In the genomic region with DNA sequence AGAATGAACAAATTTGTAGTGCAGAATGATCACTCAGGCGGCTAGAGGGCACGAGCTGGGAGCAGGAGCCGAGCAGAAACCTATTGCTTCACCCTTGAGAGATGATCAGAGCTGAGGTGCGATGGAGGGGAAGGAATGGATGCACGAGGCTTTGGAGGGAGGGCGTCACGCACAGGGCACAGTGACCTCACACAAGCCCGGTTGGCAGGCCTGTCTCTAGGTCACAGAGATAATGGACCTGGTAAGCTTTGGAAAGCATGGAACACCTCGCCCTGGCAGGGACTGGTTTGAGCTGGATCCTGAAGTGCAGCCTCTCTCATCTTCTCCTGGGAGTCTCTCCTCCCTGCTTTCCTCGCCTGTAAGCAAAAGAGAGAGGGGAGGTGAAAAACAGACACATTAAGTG, we compare ENCODE assay signal across 8 mouse cellular contexts.
DNase-seq lines count a peak whose midpoint lies in the region; ATAC-seq lines count a peak whose summit lies in the region.

No protein-coding gene starts in this region.

- H3K4me1 ChIP-seq in stomach, embryonic 16.5 days (ENCODE audit: control insufficient read depth, insufficient read depth, low read length), result peaks cover 13% of the 10 kb centered on the region

- no peak; the same call in 1 of the 2 replicates for ATAC-seq in stomach, embryonic 16.5 days (ENCODE audit: insufficient read depth, low FRiP score)

- H3K36me3 ChIP-seq in stomach, embryonic 16.5 days (ENCODE audit: control insufficient read depth, insufficient read depth, low read length), result no peaks in the 10 kb centered on the region

- no peak overlapping the region for H3K9ac ChIP-seq in stomach, embryonic 16.5 days (ENCODE audit: low read length)

- intact Hi-C loops in left cerebral cortex, postnatal 4 days (cut with DNase I), result loop anchor here (10.0 kb wide), 1 partner anchor 161 kb away; no protein-coding TSS in a partner anchor

- DNase-seq in left cerebral cortex, postnatal 4 days, result peak; percentile 40
- no peak for DNase-seq in left cerebral cortex, adult 11 months (ENCODE audit: low spot score)
- DNase-seq in heart, adult 9 months (ENCODE audit: low spot score in 2 of 2), result peak; percentile 32 to 46
- peak; percentile 43 to 81 for DNase-seq in kidney, postnatal 25 days
- DNase-seq in right cerebral cortex, postnatal 25 days, result no peak
- no peak for DNase-seq in spleen, postnatal 36 days (ENCODE audit: low spot score in 2 of 2)
- no peak for DNase-seq in layer of hippocampus, adult 9-11 months

- H3K4me2 ChIP-seq in stomach, embryonic 16.5 days (ENCODE audit: low read depth, low read length), result no peak overlapping the region

- no peak overlapping the region for H3K4me3 ChIP-seq in stomach, embryonic 16.5 days (replicated peaks; ENCODE audit: low read length)

- 57% methylated on average over 10 of the region's 10 CpGs for WGBS in stomach, embryonic 16.5 days

- H3K9me3 ChIP-seq in stomach, embryonic 16.5 days (replicated peaks; ENCODE audit: control insufficient read depth, low read length), result no peaks in the 10 kb centered on the region

- H3K27ac ChIP-seq in stomach, embryonic 16.5 days (ENCODE audit: low read length), result peak overlapping the region; percentile 78

- H3K27me3 ChIP-seq in stomach, embryonic 16.5 days (ENCODE audit: control insufficient read depth, insufficient read depth, low read length), result 0 out of 2 replicates have a peak, but pooled peaks cover 3% of the 10 kb centered on the region

Comparison
In these comparisons a context has a peak if more than half of its experiments do, and no peak if none do; other contexts are left out.
1. DNase-seq: peak in left cerebral cortex, postnatal 4 days (single experiment), heart, adult 9 months (2 of 2) and kidney, postnatal 25 days (2 of 2); none in left cerebral cortex, adult 11 months (single experiment), right cerebral cortex, postnatal 25 days (single experiment), spleen, postnatal 36 days (0 of 2) and layer of hippocampus, adult 9-11 months (single experiment).